Mouse (Mus musculus) adrenal gland, adult 10 weeks (tissue): Measurements from ENCODE around the gene Il1rl1. TPM values are rescaled to one million over a fixed set of nuclear protein-coding genes. Genes with fewer than 3 reads are reported as not detected.

Experiments
- polyA plus RNA-seq: library from polyadenylated mRNA; stranded (reverse); fragments of 350-450 nt; fragmentation: Illumina TruSeq; extraction: RNeasy Lipid Tissue Mini Kit (QIAGEN cat#74804); gene quantifications from one replicate; pipeline ENCODE4 v1.2.3, GENCODE M21; 2014; ENCODE audit warnings: low read depth, low replicate concordance

Il1rl1 gene
- polyA plus RNA-seq: 2.6 TPM

DNA sequence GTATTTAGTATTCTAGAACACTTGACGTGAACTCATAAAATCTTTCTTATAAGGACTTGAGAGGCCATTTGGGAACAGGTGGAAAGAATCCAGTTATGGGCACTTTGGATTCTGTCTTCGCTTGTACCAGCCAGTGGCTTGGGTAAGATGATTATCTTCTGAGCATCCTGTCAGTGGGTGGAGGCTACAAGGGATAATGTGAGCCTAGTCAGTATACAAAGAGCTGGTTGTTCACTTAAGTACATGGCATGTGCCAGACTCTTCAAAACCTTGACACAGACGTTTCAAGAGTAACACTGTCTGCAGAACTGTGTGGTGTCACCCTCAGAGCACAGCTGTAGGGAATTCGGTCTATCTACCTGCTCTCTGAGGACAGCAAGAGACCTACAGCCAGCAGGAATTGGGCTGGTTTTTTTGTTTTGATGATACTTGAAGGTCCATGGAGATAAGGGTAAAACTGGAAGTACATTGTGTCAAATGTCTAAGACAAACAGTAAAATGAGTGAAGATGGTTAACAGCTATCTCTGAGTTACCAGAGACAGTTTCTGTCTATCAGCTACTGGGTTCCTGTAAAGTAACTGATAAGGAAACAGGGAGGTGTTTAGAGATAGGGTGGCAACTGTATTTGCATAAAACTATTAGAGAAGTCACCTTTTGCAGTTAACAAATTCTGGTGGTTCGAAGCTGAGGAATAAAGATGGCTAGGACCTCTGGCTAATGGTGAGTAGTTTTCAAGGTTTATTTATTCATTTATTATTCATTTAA is at the start of gene Il1rl1:
TSS of gene Il1rl1 (plus strand) at position 661 of the 766 bp plus-strand sequence.

DNA sequence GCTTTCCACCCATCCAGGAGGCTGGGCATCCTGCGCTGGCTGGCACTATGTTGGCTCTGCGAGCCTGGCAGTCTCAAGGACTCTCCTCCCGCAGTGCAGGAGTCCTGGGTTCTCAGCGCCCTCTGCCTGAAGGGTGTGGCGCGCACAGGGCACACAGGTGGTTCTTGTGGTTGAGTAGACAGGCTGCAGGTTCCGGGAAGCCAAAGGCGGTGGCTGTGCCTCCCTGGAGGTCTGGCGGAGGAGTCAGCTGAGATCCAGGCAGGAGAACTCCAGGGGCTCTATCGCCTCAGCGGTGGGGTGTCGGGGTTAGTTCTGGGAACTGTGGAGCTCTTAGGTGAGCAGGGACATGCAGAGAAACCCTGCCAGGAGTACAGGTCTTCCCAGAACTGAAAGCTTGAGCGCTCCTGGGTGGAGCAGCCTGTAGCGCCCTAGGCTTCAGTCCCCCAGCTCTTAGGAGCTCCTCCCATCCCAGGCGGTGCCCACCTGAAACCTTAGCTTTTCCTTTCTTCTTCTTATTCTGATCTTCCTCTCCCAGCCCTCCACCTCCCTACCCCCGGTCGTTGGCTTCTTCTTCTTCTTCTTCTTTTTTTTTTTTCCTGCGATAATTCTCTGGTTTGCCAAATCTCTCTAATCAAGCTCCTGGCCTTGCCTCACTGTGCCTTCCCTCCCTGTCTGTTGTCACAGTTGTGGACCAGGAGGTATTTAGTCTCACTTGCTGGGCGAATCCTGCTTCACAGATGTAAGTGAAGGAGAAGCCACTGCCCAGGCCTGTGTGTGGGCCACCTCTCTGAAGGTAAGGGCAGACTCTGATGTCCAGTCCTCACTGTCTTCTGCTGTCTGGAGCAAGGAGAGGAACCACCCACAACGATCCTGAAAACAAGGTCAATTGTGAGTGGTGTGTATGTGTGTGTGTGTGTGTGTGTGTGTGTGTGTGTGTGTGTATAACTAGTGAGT is 36.4 kb downstream of the Il1rl1 start, which contains the start of gene Il18r1:
TSS of gene Il18r1 (plus strand) at position 76 of the 954 bp plus-strand sequence.

Other genes starting within 250 kb of the Il1rl1 start
- gene Il1r1, start 204.5 kb upstream of the Il1rl1 start, polyA plus RNA-seq: 9.9 TPM
- gene Il1rl2, start 105.0 kb upstream of the Il1rl1 start, polyA plus RNA-seq: 3.3 TPM
- gene Il18r1, start 36.0 kb downstream of the Il1rl1 start, polyA plus RNA-seq: 0.82 TPM
- gene Il18rap, start 85.8 kb downstream of the Il1rl1 start, polyA plus RNA-seq: 0.64 TPM
- gene Slc9a4, start 150.5 kb downstream of the Il1rl1 start, polyA plus RNA-seq: not detected